10 mouse cellular contexts compared by ENCODE assay signal in genomic region chr3:129238664-129239258, GRCm38 (mm10). TPM values are rescaled to one million over a fixed set of nuclear protein-coding genes. Genes with fewer than 3 reads are reported as not detected.
DNase-seq lines count a peak whose midpoint lies in the region; ATAC-seq and TF ChIP-seq lines count a peak whose summit lies in the region.
"Had no signal": no experiment of that assay in that cellular context is flagged by ENCODE, and none has a peak within 500 bp of the region (broad histone marks: within the 10 kb centered on the region; RNA-seq: fewer than 3 reads in every experiment).

No protein-coding gene starts in this region.

- H3K27ac ChIP-seq in intestine, embryonic 14.5 days (ENCODE audit: low read depth): no peak overlapping the region
- H3K27ac ChIP-seq in intestine, postnatal 0 days (ENCODE audit: low read depth, low read length): no peak overlapping the region
- no peak overlapping the region for H3K27ac ChIP-seq in midbrain, embryonic 11.5 days (ENCODE audit: low read depth, low read length)
- H3K27ac ChIP-seq in midbrain, embryonic 15.5 days: no peak overlapping the region
- no peak overlapping the region for H3K27ac ChIP-seq in liver, embryonic 12.5 days

- TF ChIP-seq CTCF in intestine, postnatal 0 days (IDR thresholded peaks at IDR 0.05; ENCODE audit: low read depth): no peak

- H3K9ac ChIP-seq in intestine, embryonic 14.5 days (ENCODE audit: low read length): no peak overlapping the region
- H3K9ac ChIP-seq in intestine, postnatal 0 days (ENCODE audit: low read depth, low read length): no peak overlapping the region
- H3K9ac ChIP-seq in midbrain, embryonic 11.5 days (ENCODE audit: low read length): no peak overlapping the region
- H3K9ac ChIP-seq in midbrain, embryonic 15.5 days: no peak overlapping the region
- no peak overlapping the region for H3K9ac ChIP-seq in liver, embryonic 12.5 days

- WGBS in intestine, embryonic 14.5 days: 27% methylated on average over 13 of the region's 13 CpGs
- 51% methylated on average over 13 of the region's 13 CpGs for WGBS in intestine, postnatal 0 days
- 29% methylated on average over 13 of the region's 13 CpGs for WGBS in midbrain, embryonic 11.5 days
- WGBS in midbrain, embryonic 15.5 days: 33% methylated on average over 13 of the region's 13 CpGs
- 53% methylated on average over 13 of the region's 13 CpGs for WGBS in liver, embryonic 12.5 days (ENCODE audit: insufficient replicate concordance)

- ATAC-seq in intestine, embryonic 14.5 days (replicated peaks; ENCODE audit: low FRiP score, low TSS enrichment, low read depth): no peak
- ATAC-seq in intestine, postnatal 0 days: no peak
- no peak for ATAC-seq in midbrain, embryonic 11.5 days (ENCODE audit: low FRiP score)
- no peak for ATAC-seq in midbrain, embryonic 15.5 days (replicated peaks)
- no peak for ATAC-seq in liver, embryonic 12.5 days
- ATAC-seq: intestine, embryonic 16.5 days had no signal

- H3K27me3 ChIP-seq in intestine, embryonic 14.5 days (replicated peaks; ENCODE audit: control insufficient read depth, insufficient read depth, low read length): no peaks in the 10 kb centered on the region
- no peaks in the 10 kb centered on the region for H3K27me3 ChIP-seq in intestine, postnatal 0 days (replicated peaks; ENCODE audit: control insufficient read depth, insufficient read depth, low read length)
- no peaks in the 10 kb centered on the region for H3K27me3 ChIP-seq in midbrain, embryonic 11.5 days (ENCODE audit: control insufficient read depth, insufficient read depth, low read length)
- H3K27me3 ChIP-seq in midbrain, embryonic 15.5 days (replicated peaks): no peaks in the 10 kb centered on the region
- no peaks in the 10 kb centered on the region for H3K27me3 ChIP-seq in liver, embryonic 12.5 days (replicated peaks)

- no peaks in the 10 kb centered on the region for H3K9me3 ChIP-seq in intestine, embryonic 14.5 days (ENCODE audit: control insufficient read depth, low read length)
- H3K9me3 ChIP-seq in intestine, postnatal 0 days (ENCODE audit: control insufficient read depth): no peaks in the 10 kb centered on the region
- no peaks in the 10 kb centered on the region for H3K9me3 ChIP-seq in midbrain, embryonic 11.5 days (ENCODE audit: control insufficient read depth, low read length)
- no peaks in the 10 kb centered on the region for H3K9me3 ChIP-seq in midbrain, embryonic 15.5 days
- H3K9me3 ChIP-seq in liver, embryonic 12.5 days (replicated peaks): no peaks in the 10 kb centered on the region

- no peak for DNase-seq in intestine, embryonic 14.5 days (ENCODE audit: low spot score)
- no peak for DNase-seq in midbrain, embryonic 11.5 days (ENCODE audit: low spot score, missing footprints)
- DNase-seq in embryo, embryonic 9.5 days (ENCODE audit: extremely low spot score): peak; percentile 35
- peak; percentile 31 for DNase-seq in retina, postnatal 1 day
- DNase-seq: cerebellum, adult 2 months; thymus, postnatal 25 days had no signal

- 0 out of 2 replicates have a peak overlapping the region, but pooled peaks have one; percentile 5 for H3K4me2 ChIP-seq in intestine, embryonic 14.5 days (ENCODE audit: low read length)
- no peak overlapping the region for H3K4me2 ChIP-seq in intestine, postnatal 0 days (replicated peaks; ENCODE audit: low read depth)
- peak overlapping the region; percentile 1; the same call in 1 of the 2 replicates for H3K4me2 ChIP-seq in midbrain, embryonic 11.5 days
- H3K4me2 ChIP-seq in midbrain, embryonic 15.5 days: no peak overlapping the region
- H3K4me2 ChIP-seq in liver, embryonic 12.5 days: no peak overlapping the region

- no peaks in the 10 kb centered on the region for H3K36me3 ChIP-seq in intestine, embryonic 14.5 days (ENCODE audit: control insufficient read depth, insufficient read depth, low read length)
- H3K36me3 ChIP-seq in intestine, postnatal 0 days (ENCODE audit: control insufficient read depth, insufficient read depth): no peaks in the 10 kb centered on the region
- H3K36me3 ChIP-seq in midbrain, embryonic 11.5 days (ENCODE audit: control insufficient read depth, insufficient read depth, low read length): no peaks in the 10 kb centered on the region
- H3K36me3 ChIP-seq in midbrain, embryonic 15.5 days (replicated peaks): no peaks in the 10 kb centered on the region
- no peaks in the 10 kb centered on the region for H3K36me3 ChIP-seq in liver, embryonic 12.5 days

- no peaks in the 10 kb centered on the region for H3K4me1 ChIP-seq in intestine, embryonic 14.5 days (replicated peaks; ENCODE audit: control insufficient read depth, insufficient read depth, low read length)
- no peaks in the 10 kb centered on the region for H3K4me1 ChIP-seq in intestine, postnatal 0 days (replicated peaks; ENCODE audit: control insufficient read depth, insufficient read depth, low read length)
- H3K4me1 ChIP-seq in midbrain, embryonic 11.5 days (ENCODE audit: control insufficient read depth, insufficient read depth, low read length): no peaks in the 10 kb centered on the region
- no peaks in the 10 kb centered on the region for H3K4me1 ChIP-seq in midbrain, embryonic 15.5 days
- H3K4me1 ChIP-seq in liver, embryonic 12.5 days: no peaks in the 10 kb centered on the region

- H3K4me3 ChIP-seq in intestine, embryonic 14.5 days (ENCODE audit: low read depth, low read length): no peak overlapping the region
- no peak overlapping the region for H3K4me3 ChIP-seq in intestine, postnatal 0 days (ENCODE audit: low read depth, low read length)
- no peak overlapping the region for H3K4me3 ChIP-seq in midbrain, embryonic 11.5 days (ENCODE audit: low read depth, low read length)
- H3K4me3 ChIP-seq in midbrain, embryonic 15.5 days: no peak overlapping the region
- no peak overlapping the region for H3K4me3 ChIP-seq in liver, embryonic 12.5 days

RNA-seq across cellular contexts. Expression of gene Pitx2, which starts 39.1 kb away (rescaled TPM):
- 35.6 and 48.0 TPM in 2 replicates for polyA plus RNA-seq in intestine, embryonic 14.5 days (2014; fragmentation: Nextera tagmentation; extraction: Ambion mirVana)
- polyA plus RNA-seq in intestine, postnatal 0 days (2015; fragmentation: Nextera tagmentation; extraction: Ambion mirVana): 12.3 and 18.3 TPM in 2 replicates
- polyA plus RNA-seq in midbrain, embryonic 11.5 days (2014; fragmentation: Nextera tagmentation; extraction: Ambion mirVana): 53.7 and 56.3 TPM in 2 replicates
- polyA plus RNA-seq in midbrain, embryonic 15.5 days (2015; fragmentation: Nextera tagmentation; extraction: Ambion mirVana): 41.0 and 60.5 TPM in 2 replicates
- 5.0 and 5.9 TPM in 2 replicates for polyA plus RNA-seq in liver, embryonic 12.5 days (2016; fragmentation: Nextera tagmentation; extraction: Ambion mirVana)

Comparison
In these comparisons a context has a peak if more than half of its experiments do, and no peak if none do; other contexts are left out.
1. H3K4me2 ChIP-seq: peak in intestine, embryonic 14.5 days (single experiment) and midbrain, embryonic 11.5 days (single experiment); none in intestine, postnatal 0 days (single experiment), midbrain, embryonic 15.5 days (single experiment) and liver, embryonic 12.5 days (single experiment).
2. DNase-seq: peak in embryo, embryonic 9.5 days (single experiment) and retina, postnatal 1 day (single experiment); none in intestine, embryonic 14.5 days (single experiment) and midbrain, embryonic 11.5 days (single experiment).